Mouse (Mus musculus) limb, embryonic 12.5 days (tissue): ENCODE measurements around the gene Stip1. TPM values are rescaled to one million over a fixed set of nuclear protein-coding genes. Genes with fewer than 3 reads are reported as not detected.
A peak's percentile ranks its signal among the peaks of the same experiment; 100 is the strongest.
"Not testable (repeated sequence)": the region's sequence is repeated elsewhere in the genome, so short reads cannot be mapped to it uniquely, and the experiment has no call there.

Source experiments
- ATAC-seq: fragments of 200-750 bp; cut with Nextera tagmentation; 2 replicates; pipeline ENCODE4 v1.8.0; 2017; ENCODE audit warnings: low read depth, moderate TSS enrichment; ENCODE audit not compliant: insufficient number of reproducible peaks, insufficient read depth, low FRiP score, low TSS enrichment
- H3K27ac ChIP-seq: fragments of 300-500 bp; sonication (generic); 2 replicates; pipeline ENCODE4 v1.5.1; 2016; ENCODE audit warnings: mild to moderate bottlenecking, moderate library complexity
- H3K27me3 ChIP-seq: fragments of 300-500 bp; sonication (generic); 2 replicates; pipeline ENCODE4 v1.6.1; 2016; ENCODE audit warnings: mild to moderate bottlenecking, moderate library complexity
- H3K36me3 ChIP-seq: fragments of 300-500 bp; sonication (generic); 2 replicates; pipeline ENCODE4 v1.6.1; 2016; ENCODE audit warnings: mild to moderate bottlenecking, moderate library complexity
- H3K4me1 ChIP-seq: fragments of 300-500 bp; sonication (generic); replicated peaks from 2 replicates; pipeline ENCODE4 v1.6.1; 2016
- H3K4me2 ChIP-seq: fragments of 300-500 bp; sonication (generic); 2 replicates; pipeline ENCODE4 v1.6.1; 2016; ENCODE audit warnings: mild to moderate bottlenecking, moderate library complexity
- H3K4me3 ChIP-seq: fragments of 300-500 bp; sonication (generic); replicated peaks from 2 replicates; pipeline ENCODE4 v1.5.1; 2016; ENCODE audit warnings: mild to moderate bottlenecking
- H3K9ac ChIP-seq: fragments of 300-500 bp; sonication (generic); replicated peaks from 2 replicates; pipeline ENCODE4 v1.6.1; 2016; ENCODE audit warnings: mild to moderate bottlenecking, moderate library complexity
- H3K9me3 ChIP-seq: fragments of 300-500 bp; sonication (generic); 2 replicates; pipeline ENCODE4 v1.6.1; 2016; ENCODE audit warnings: mild to moderate bottlenecking, moderate library complexity
- WGBS: fragments of 180-500 bp; shearing (Covaris S2); methylation state at CpG from one replicate; pipeline ENCODE4 v1.1.7; 2016; 5-methylcytosine and 5-hydroxymethylcytosine counted together
- polyA plus RNA-seq: library from polyadenylated mRNA; unstranded; fragments of >200 nt; fragmentation: Nextera tagmentation; extraction: Ambion mirVana; gene quantifications from 2 replicates; pipeline ENCODE4 v1.2.1, GENCODE M21; 2016

Stip1 gene
- 292 and 312 TPM in 2 replicates for polyA plus RNA-seq

- Histone ChIP-seq H3K4me1 (peaks cover 17% of the 10 kb centered on the region), H3K4me3 (peak within 1 kb of the TSS; percentile 89), H3K36me3 (peaks cover 25% of the 10 kb centered on the region), H3K4me2 (peak within 1 kb of the TSS; percentile 81), H3K9me3 (no peaks in the 10 kb centered on the region), H3K27me3 (no peaks in the 10 kb centered on the region), H3K27ac (peak within 1 kb of the TSS; percentile 96), H3K9ac (peak within 1 kb of the TSS; percentile 93)
- WGBS, result under 1% methylated on average over 49 of the region's 49 CpGs
- peak; percentile 98 for ATAC-seq
Measured at GRCm38 (mm10) chr19:7039841-7040636, at the start of gene Stip1. Gene Stip1, minus strand, starts transcription at chr19:7039967.

GRCm38 (mm10) chr19:7089050-7089449 lies 49.3 kb upstream of the Stip1 start:
- H3K9me3 ChIP-seq, result no peaks in the 10 kb centered on the region
- H3K27me3 ChIP-seq, result peaks cover 65% of the 10 kb centered on the region
- peaks cover 50% of the 10 kb centered on the region for H3K4me1 ChIP-seq
- no peak overlapping the region for H3K9ac ChIP-seq
- H3K4me3 ChIP-seq, result no peak overlapping the region
- H3K36me3 ChIP-seq, result no peaks in the 10 kb centered on the region
- no peak for ATAC-seq
- no peak overlapping the region for H3K27ac ChIP-seq
- WGBS, result 74% methylated on average over 5 of the region's 5 CpGs
- no peak overlapping the region for H3K4me2 ChIP-seq

DNA sequence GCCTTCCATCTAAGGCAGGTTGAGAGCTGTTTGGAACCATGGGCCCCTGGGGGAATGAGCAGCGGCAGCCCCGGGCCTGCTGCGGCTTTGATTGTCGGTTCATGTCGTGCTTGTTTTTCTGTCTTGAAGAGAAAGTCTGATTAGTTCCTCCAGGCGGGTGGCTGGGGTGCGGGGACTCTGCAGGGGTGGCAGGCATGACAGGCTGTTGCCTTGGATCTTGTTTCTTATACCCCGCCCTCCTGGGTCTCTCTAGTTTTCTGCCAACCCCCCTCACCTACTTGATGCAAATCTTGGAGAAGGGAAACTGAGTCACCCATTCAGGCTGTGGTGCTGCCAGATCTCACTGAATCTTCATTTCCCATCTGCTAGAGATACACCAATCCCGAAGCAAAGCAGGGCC lies 48.8 kb upstream of the Stip1 start:
- Histone ChIP-seq H3K27me3 (peaks cover 69% of the 10 kb centered on the region), H3K36me3 (no peaks in the 10 kb centered on the region), H3K27ac (no peak overlapping the region), H3K9me3 (no peaks in the 10 kb centered on the region), H3K4me3 (no peak overlapping the region), H3K4me1 (peaks cover 49% of the 10 kb centered on the region), H3K9ac (no peak overlapping the region), H3K4me2 (no peak overlapping the region)
- WGBS, result 19% methylated on average over 9 of the region's 9 CpGs
- no peak for ATAC-seq

DNA sequence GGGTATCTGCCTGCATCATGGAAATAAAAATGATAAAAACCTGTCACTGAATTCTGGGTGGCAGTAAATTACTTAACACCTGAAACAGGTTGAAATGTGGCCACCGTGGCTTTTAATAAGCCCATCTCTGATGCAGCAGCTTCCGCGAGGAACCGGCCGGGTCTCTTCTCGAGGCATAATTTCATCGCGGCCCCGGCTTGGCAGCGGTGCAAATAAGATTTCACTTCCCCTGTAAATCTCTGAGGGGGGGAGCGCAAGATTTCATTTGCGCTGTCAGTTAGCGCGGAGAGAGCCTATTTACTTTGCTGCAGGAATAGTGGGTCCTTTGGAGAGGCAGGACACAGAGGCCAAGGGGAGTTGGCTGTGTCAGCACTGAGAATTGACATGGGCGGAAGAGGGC lies 45.0 kb upstream of the Stip1 start:
- peaks cover 38% of the 10 kb centered on the region for H3K4me1 ChIP-seq
- H3K9ac ChIP-seq, result no peak overlapping the region
- no peak overlapping the region for H3K4me2 ChIP-seq
- no peaks in the 10 kb centered on the region for H3K36me3 ChIP-seq
- ATAC-seq, result no peak
- WGBS, result 77% methylated on average over 15 of the region's 15 CpGs
- no peaks in the 10 kb centered on the region for H3K9me3 ChIP-seq
- peaks cover 69% of the 10 kb centered on the region for H3K27me3 ChIP-seq
- no peak overlapping the region for H3K27ac ChIP-seq
- no peak overlapping the region for H3K4me3 ChIP-seq

GRCm38 (mm10) chr19:7083035-7083794 lies 43.4 kb upstream of the Stip1 start:
- H3K4me2 ChIP-seq, result no peak overlapping the region
- 31% methylated on average over 14 of the region's 14 CpGs for WGBS
- no peak overlapping the region for H3K27ac ChIP-seq

DNA sequence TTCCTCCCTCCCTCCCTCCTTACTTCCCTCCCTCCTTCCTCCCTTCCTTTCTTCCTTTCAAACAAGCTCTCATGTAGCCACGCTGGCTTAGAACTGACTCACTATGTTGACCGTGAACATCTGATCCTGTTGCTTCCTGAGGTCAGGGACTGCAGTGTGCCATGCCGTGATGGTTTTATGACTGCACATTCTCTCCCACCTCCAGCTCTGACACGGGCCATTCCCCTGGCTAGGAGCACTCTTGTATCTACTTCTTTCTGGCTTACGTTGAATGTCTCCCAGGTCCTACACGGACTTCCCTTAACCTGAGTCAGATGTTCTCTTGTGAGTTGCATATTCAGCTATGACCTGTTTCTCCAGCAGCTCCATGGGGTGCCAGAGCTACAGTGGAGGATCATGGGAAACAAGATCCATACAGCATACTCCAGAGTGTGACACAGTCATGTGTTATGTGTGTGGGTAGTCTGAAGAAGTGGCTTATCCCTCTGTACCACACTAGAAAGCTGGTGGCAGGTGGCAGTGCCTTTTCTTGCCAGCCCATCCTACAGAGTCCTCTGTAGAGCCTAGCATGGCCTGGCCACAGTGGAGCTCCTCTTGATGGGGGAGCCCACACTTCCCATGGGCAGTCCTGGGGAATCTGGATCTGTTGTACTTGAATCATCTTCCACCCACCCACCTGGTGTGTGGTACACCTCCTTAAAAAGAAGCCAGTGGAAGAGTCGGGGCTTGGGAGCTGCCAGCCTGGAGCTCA lies 41.9 kb upstream of the Stip1 start:
- no peaks in the 10 kb centered on the region for H3K36me3 ChIP-seq
- peaks cover 48% of the 10 kb centered on the region for H3K27me3 ChIP-seq
- no peak for ATAC-seq
- peaks cover 32% of the 10 kb centered on the region for H3K4me1 ChIP-seq
- WGBS, result 44% methylated on average over 7 of the region's 7 CpGs
- no peak overlapping the region for H3K27ac ChIP-seq
- no peak overlapping the region for H3K9ac ChIP-seq
- no peaks in the 10 kb centered on the region for H3K9me3 ChIP-seq
- no peak overlapping the region for H3K4me2 ChIP-seq
- H3K4me3 ChIP-seq, result no peak overlapping the region

More at GRCm38 (mm10) chr19:7083035-7083794, 43.4 kb upstream of the Stip1 start:
- Histone ChIP-seq H3K9ac (no peak overlapping the region), H3K4me3 (no peak overlapping the region), H3K4me1 (peaks cover 37% of the 10 kb centered on the region), H3K9me3 (no peaks in the 10 kb centered on the region), H3K36me3 (no peaks in the 10 kb centered on the region), H3K27me3 (peaks cover 58% of the 10 kb centered on the region)
- no peak; the same call in 1 of the 2 replicates for ATAC-seq

DNA sequence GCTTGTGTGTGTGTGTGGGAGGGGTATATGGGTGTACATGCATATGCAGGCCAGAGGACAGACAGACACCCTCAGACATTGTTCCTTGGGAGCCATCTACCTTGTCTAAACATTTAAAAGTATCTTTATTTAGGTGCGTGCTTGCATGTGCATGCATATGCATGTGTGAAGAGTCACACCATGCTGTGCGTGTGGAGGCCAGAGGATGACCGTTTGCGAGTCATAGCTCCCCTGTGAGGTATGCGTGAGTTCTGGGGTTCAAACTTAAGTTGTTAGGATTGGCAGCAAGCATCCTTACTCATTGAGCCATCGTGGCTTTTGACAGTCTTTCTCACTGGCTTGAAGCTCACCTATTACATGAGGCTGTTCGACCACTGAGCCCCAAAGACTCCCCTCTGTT lies 38.5 kb upstream of the Stip1 start:
- Histone ChIP-seq H3K9me3 (no peaks in the 10 kb centered on the region), H3K9ac (no peak overlapping the region), H3K36me3 (no peaks in the 10 kb centered on the region), H3K27ac (no peak overlapping the region), H3K27me3 (peaks cover 19% of the 10 kb centered on the region), H3K4me2 (no peak overlapping the region), H3K4me1 (peaks cover 34% of the 10 kb centered on the region), H3K4me3 (no peak overlapping the region)
- ATAC-seq, result no peak
- WGBS, result 88% methylated on average over 7 of the region's 7 CpGs

DNA sequence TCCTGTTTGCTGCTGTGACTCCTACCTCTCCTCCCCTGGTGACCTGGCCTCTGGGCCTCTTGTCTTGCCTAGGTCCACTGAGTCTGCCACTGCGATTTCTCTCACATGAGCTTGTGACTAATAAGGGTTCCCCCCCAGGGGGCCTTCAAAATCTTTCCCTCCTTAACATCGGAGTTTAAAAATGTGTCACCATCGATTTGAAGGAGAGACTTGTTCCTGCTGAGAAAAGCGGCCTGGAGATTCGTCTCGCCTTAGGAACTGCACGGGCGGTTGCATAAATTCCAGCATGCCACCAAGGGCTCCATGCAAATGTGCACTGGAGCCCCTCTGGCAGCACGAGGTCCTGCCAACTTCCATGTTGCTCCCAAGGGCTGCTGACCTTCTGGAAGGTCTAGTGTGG lies 37.9 kb upstream of the Stip1 start:
- H3K4me3 ChIP-seq, result no peak overlapping the region
- no peak overlapping the region for H3K9ac ChIP-seq
- H3K27me3 ChIP-seq, result peaks cover 14% of the 10 kb centered on the region
- H3K4me2 ChIP-seq, result no peak overlapping the region
- H3K9me3 ChIP-seq, result no peaks in the 10 kb centered on the region
- ATAC-seq, result no peak
- H3K4me1 ChIP-seq, result peaks cover 29% of the 10 kb centered on the region
- H3K36me3 ChIP-seq, result no peaks in the 10 kb centered on the region
- 66% methylated on average over 9 of the region's 9 CpGs for WGBS
- no peak overlapping the region for H3K27ac ChIP-seq

DNA sequence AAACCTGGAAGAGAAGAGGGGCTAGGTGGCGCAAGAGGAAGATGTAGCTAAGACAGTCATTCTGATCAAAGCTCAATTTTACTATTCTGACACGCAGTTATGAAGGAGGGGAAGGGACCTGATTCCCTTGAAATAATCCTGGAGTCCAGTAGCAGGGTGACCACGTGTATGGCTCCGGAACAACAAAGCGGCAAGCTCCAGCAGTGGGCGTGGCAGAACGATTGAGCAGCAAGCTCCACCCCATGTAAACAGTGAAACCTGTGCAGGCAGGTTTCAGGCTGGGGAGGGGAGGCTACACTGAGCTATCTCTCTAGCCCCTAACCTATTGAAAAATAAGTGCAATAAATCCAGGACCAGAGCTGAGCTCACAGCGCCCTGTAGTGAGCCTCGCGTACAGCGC lies 35.6 kb upstream of the Stip1 start:
- WGBS, result 78% methylated on average over 11 of the region's 11 CpGs

DNA sequence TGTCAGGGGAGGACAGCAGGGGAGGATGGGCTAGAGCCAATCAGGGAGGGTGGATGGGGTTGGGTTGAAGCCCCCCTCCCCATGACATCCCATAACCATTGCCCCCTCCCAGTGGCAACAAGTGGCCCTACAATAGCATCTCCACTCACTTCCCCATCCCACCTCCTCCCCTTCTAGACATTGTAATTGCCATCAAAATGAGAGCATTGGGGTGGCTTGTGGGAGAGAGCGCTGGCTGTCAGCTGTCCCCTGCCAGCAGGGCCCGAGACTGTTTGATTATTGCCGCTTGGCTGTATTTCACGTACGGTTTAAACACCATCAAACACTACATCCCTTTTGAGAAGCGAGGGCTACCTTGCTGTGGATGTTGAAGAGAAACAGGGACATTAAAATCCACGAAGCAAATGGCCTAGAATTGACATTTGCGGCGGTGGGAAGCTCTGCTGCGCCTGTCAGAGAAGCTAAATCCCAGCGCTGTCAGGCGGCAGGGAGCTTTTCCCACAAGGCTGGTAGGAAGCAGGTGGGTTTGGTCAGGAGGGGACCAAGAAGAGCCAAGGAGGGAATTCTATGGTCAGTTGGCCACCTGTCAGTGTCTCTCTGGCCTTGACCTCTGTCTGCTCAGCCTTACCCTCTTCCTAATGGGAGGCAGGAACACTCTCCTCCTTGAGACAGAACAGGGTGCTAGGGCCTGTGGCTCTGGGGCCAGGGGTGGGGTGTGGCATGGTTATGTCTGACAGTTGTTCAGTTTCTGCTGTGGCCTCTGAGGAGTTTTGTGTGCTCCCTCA lies 34.4 kb upstream of the Stip1 start:
- H3K27me3 ChIP-seq, result peaks cover 28% of the 10 kb centered on the region
- H3K4me1 ChIP-seq, result peaks cover 42% of the 10 kb centered on the region
- WGBS, result 39% methylated on average over 12 of the region's 12 CpGs
- H3K4me2 ChIP-seq, result no peak overlapping the region
- H3K9me3 ChIP-seq, result no peaks in the 10 kb centered on the region
- H3K36me3 ChIP-seq, result no peaks in the 10 kb centered on the region
- H3K9ac ChIP-seq, result no peak overlapping the region
- H3K4me3 ChIP-seq, result no peak overlapping the region
- no peak overlapping the region for H3K27ac ChIP-seq
- ATAC-seq, result no peak

More for the DNA sequence above, 35.6 kb upstream of the Stip1 start:
- not testable (repeated sequence) for H3K4me2 ChIP-seq, H3K27ac ChIP-seq, H3K9ac ChIP-seq, H3K36me3 ChIP-seq, H3K9me3 ChIP-seq, ATAC-seq, H3K4me3 ChIP-seq
- Histone ChIP-seq H3K4me1 (peaks cover 40% of the 10 kb centered on the region), H3K27me3 (peaks cover 23% of the 10 kb centered on the region)
